Comparison of ENCODE assay signal across 8 mouse cellular contexts in genomic region chr11:90637440-90638311, GRCm38 (mm10). TPM values are rescaled to one million over a fixed set of nuclear protein-coding genes. Genes with fewer than 3 reads are reported as not detected.
DNase-seq lines count a peak whose midpoint lies in the region; ATAC-seq and TF ChIP-seq lines count a peak whose summit lies in the region.

Gene Stxbp4 (minus strand): TSS chr11:90638084.
Gene Cox11 (plus strand): TSS chr11:90638173.

- peak within 1 kb of the TSS; percentile 95 for H3K27ac ChIP-seq in heart, embryonic 12.5 days (ENCODE audit: poor library complexity, severe bottlenecking)
- H3K27ac ChIP-seq in kidney, postnatal 0 days = peak within 1 kb of the TSS; percentile 83
- H3K27ac ChIP-seq in liver, embryonic 11.5 days (ENCODE audit: low read depth, low read length) = peak within 1 kb of the TSS; percentile 79
- H3K27ac ChIP-seq in stomach, embryonic 14.5 days (ENCODE audit: low read length) = peak within 1 kb of the TSS; percentile 92

- DNase-seq in CD4-positive helper T cell, adult 2 months (ENCODE audit: low read depth, low spot score) = peak; percentile 96
- DNase-seq in brain, embryonic 18.5 days (ENCODE audit: low read depth, low spot score) = peak; percentile 94
- DNase-seq in kidney, postnatal 0 days (ENCODE audit: low spot score) = peak; percentile 97
- peak; percentile 94 for DNase-seq in liver, embryonic 11.5 days (ENCODE audit: low spot score)
- peak; percentile 95 for DNase-seq in naive thymus-derived CD4-positive, alpha-beta T cell, adult 2 months (ENCODE audit: low read depth)

- peaks cover 5% of the 10 kb centered on the region for H3K4me1 ChIP-seq in heart, embryonic 12.5 days (replicated peaks)
- H3K4me1 ChIP-seq in kidney, postnatal 0 days (replicated peaks; ENCODE audit: insufficient read depth, low read length) = peaks cover 4% of the 10 kb centered on the region
- H3K4me1 ChIP-seq in liver, embryonic 11.5 days (replicated peaks; ENCODE audit: control insufficient read depth, insufficient read depth, low read length) = peaks cover 7% of the 10 kb centered on the region; the same call in 1 of the 2 replicates
- H3K4me1 ChIP-seq in stomach, embryonic 14.5 days (ENCODE audit: control insufficient read depth, insufficient read depth, low read length) = peaks cover 13% of the 10 kb centered on the region

- no peaks in the 10 kb centered on the region for H3K9me3 ChIP-seq in heart, embryonic 12.5 days (replicated peaks)
- H3K9me3 ChIP-seq in kidney, postnatal 0 days (replicated peaks; ENCODE audit: low read length) = no peaks in the 10 kb centered on the region
- no peaks in the 10 kb centered on the region for H3K9me3 ChIP-seq in liver, embryonic 11.5 days (ENCODE audit: control insufficient read depth, low read length)
- H3K9me3 ChIP-seq in stomach, embryonic 14.5 days (ENCODE audit: control insufficient read depth, low read depth, low read length) = no peaks in the 10 kb centered on the region

- no peaks in the 10 kb centered on the region for H3K27me3 ChIP-seq in heart, embryonic 12.5 days (replicated peaks)
- H3K27me3 ChIP-seq in kidney, postnatal 0 days (ENCODE audit: insufficient read depth, low read length) = no peaks in the 10 kb centered on the region
- no peaks in the 10 kb centered on the region for H3K27me3 ChIP-seq in liver, embryonic 11.5 days (replicated peaks; ENCODE audit: control insufficient read depth, insufficient read depth, low read length)
- H3K27me3 ChIP-seq in stomach, embryonic 14.5 days (ENCODE audit: control insufficient read depth, insufficient read depth, low read length) = no peaks in the 10 kb centered on the region

- H3K4me3 ChIP-seq in heart, embryonic 12.5 days = peak within 1 kb of the TSS; percentile 100
- H3K4me3 ChIP-seq in kidney, postnatal 0 days (replicated peaks; ENCODE audit: low read depth, low read length) = peak within 1 kb of the TSS; percentile 69
- H3K4me3 ChIP-seq in liver, embryonic 11.5 days (ENCODE audit: low read depth, low read length) = peak within 1 kb of the TSS; percentile 98
- peak within 1 kb of the TSS; percentile 97 for H3K4me3 ChIP-seq in stomach, embryonic 14.5 days (ENCODE audit: low read depth, low read length)

- under 1% methylated on average over 48 of the region's 48 CpGs for WGBS in heart, embryonic 12.5 days
- WGBS in kidney, postnatal 0 days = under 1% methylated on average over 45 of the region's 48 CpGs
- WGBS in liver, embryonic 11.5 days = under 1% methylated on average over 48 of the region's 48 CpGs
- under 1% methylated on average over 48 of the region's 48 CpGs for WGBS in stomach, embryonic 14.5 days

- H3K4me2 ChIP-seq in heart, embryonic 12.5 days = peak within 1 kb of the TSS; percentile 80
- peak within 1 kb of the TSS; percentile 75 for H3K4me2 ChIP-seq in kidney, postnatal 0 days (ENCODE audit: low read length)
- peak within 1 kb of the TSS; percentile 81 for H3K4me2 ChIP-seq in liver, embryonic 11.5 days
- H3K4me2 ChIP-seq in stomach, embryonic 14.5 days (replicated peaks; ENCODE audit: low read depth, low read length) = peak within 1 kb of the TSS; percentile 69

- H3K9ac ChIP-seq in heart, embryonic 12.5 days = peak within 1 kb of the TSS; percentile 96
- peak within 1 kb of the TSS; percentile 89 for H3K9ac ChIP-seq in kidney, postnatal 0 days (ENCODE audit: low read depth, low read length)
- H3K9ac ChIP-seq in liver, embryonic 11.5 days (ENCODE audit: low read depth, low read length) = peak within 1 kb of the TSS; percentile 97
- peak within 1 kb of the TSS; percentile 98 for H3K9ac ChIP-seq in stomach, embryonic 14.5 days (replicated peaks; ENCODE audit: low read depth, low read length)

- peak; percentile 51; the same call in 1 of the 2 replicates for TF ChIP-seq CTCF in kidney, postnatal 0 days (IDR thresholded peaks at IDR 0.05; ENCODE audit: low read depth)

- peaks cover 17% of the 10 kb centered on the region for H3K36me3 ChIP-seq in heart, embryonic 12.5 days
- 0 out of 2 replicates have a peak, but pooled peaks cover 3% of the 10 kb centered on the region for H3K36me3 ChIP-seq in kidney, postnatal 0 days (ENCODE audit: insufficient read depth, low read length)
- H3K36me3 ChIP-seq in liver, embryonic 11.5 days (ENCODE audit: control insufficient read depth, insufficient read depth, low read length) = peaks cover 3% of the 10 kb centered on the region; the same call in 1 of the 2 replicates
- peaks cover 6% of the 10 kb centered on the region for H3K36me3 ChIP-seq in stomach, embryonic 14.5 days (ENCODE audit: control insufficient read depth, insufficient read depth, low read length)

- ATAC-seq in erythroid progenitor cell, adult 5-6 weeks (replicated peaks; ENCODE audit: low FRiP score, poor library complexity, severe bottlenecking) = peak; percentile 92
- ATAC-seq in heart, embryonic 12.5 days (ENCODE audit: insufficient number of reproducible peaks, low FRiP score) = peak; percentile 98
- ATAC-seq in kidney, postnatal 0 days (replicated peaks; ENCODE audit: low FRiP score, low read depth) = peak; percentile 97
- ATAC-seq in liver, embryonic 11.5 days (replicated peaks; ENCODE audit: low FRiP score) = peak; percentile 92
- peak; percentile 95 for ATAC-seq in stomach, embryonic 14.5 days (ENCODE audit: insufficient number of reproducible peaks, insufficient read depth, low FRiP score, low read depth)

RNA-seq across cellular contexts. Expression of gene Stxbp4, which starts in this region (rescaled TPM):
- total RNA-seq in erythroid progenitor cell, adult 5-6 weeks (2015; ENCODE audit: low replicate concordance) = 53.0 and 65.4 TPM in 2 replicates
- 47.2 and 50.9 TPM in 2 replicates for total RNA-seq in erythroid progenitor cell, adult 5-6 weeks (2017; ENCODE audit: low replicate concordance)
- polyA plus RNA-seq in heart, embryonic 12.5 days (2016; fragmentation: Nextera tagmentation; extraction: Ambion mirVana) = 15.1 and 16.5 TPM in 2 replicates
- 10.9 and 13.6 TPM in 2 replicates for polyA plus RNA-seq in kidney, postnatal 0 days (2015; fragmentation: Nextera tagmentation; extraction: Ambion mirVana)
- 16.6 and 17.9 TPM in 2 replicates for polyA plus RNA-seq in liver, embryonic 11.5 days (2014; fragmentation: Nextera tagmentation; extraction: Ambion mirVana)
- 25.9 and 27.2 TPM in 2 replicates for polyA plus RNA-seq in stomach, embryonic 14.5 days (2014; fragmentation: Nextera tagmentation; extraction: Ambion mirVana)

RNA-seq across cellular contexts. Expression of gene Cox11, which starts in this region (rescaled TPM):
- 78.8 and 83.3 TPM in 2 replicates for total RNA-seq in erythroid progenitor cell, adult 5-6 weeks (2015; ENCODE audit: low replicate concordance)
- total RNA-seq in erythroid progenitor cell, adult 5-6 weeks (2017; ENCODE audit: low replicate concordance) = 48.9 and 82.8 TPM in 2 replicates
- polyA plus RNA-seq in heart, embryonic 12.5 days (2016; fragmentation: Nextera tagmentation; extraction: Ambion mirVana) = 42.8 and 43.4 TPM in 2 replicates
- polyA plus RNA-seq in kidney, postnatal 0 days (2015; fragmentation: Nextera tagmentation; extraction: Ambion mirVana) = 33.4 and 38.1 TPM in 2 replicates
- polyA plus RNA-seq in liver, embryonic 11.5 days (2014; fragmentation: Nextera tagmentation; extraction: Ambion mirVana) = 25.9 and 28.8 TPM in 2 replicates
- 27.7 and 30.9 TPM in 2 replicates for polyA plus RNA-seq in stomach, embryonic 14.5 days (2014; fragmentation: Nextera tagmentation; extraction: Ambion mirVana)

Comparison
In these comparisons a context has a peak if more than half of its experiments do, and no peak if none do; other contexts are left out.
1. Peak in every context shown above with its lines: DNase-seq, ATAC-seq, H3K4me3 ChIP-seq and H3K27ac ChIP-seq.